Mouse (Mus musculus): Measurements from ENCODE around the gene Mki67. TPM values are rescaled to one million over a fixed set of nuclear protein-coding genes. Genes with fewer than 3 reads are reported as not detected.
"Not testable (repeated sequence)": the region's sequence is repeated elsewhere in the genome, so short reads cannot be mapped to it uniquely, and the experiment has no call there.

Gene Mki67
- polyA plus RNA-seq, 1 experiment from 2014 or later, result 3.7 TPM

GRCm38 (mm10) chr7:135691941-135692340 is 24.2 kb downstream of the Mki67 start:
- Histone ChIP-seq H3K4me2 (ENCODE audit: low read depth, low read length) (no peak overlapping the region), H3K4me3 (ENCODE audit: low read depth, low read length) (no peak overlapping the region), H3K9ac (replicated peaks; ENCODE audit: low read depth, low read length) (no peak overlapping the region), H3K36me3 (ENCODE audit: control insufficient read depth, insufficient read depth, low read length) (no peaks in the 10 kb centered on the region; the same call in 1 of the 2 replicates), H3K27me3 (ENCODE audit: control insufficient read depth, insufficient read depth, low read length) (no peaks in the 10 kb centered on the region), H3K27ac (ENCODE audit: low read depth, low read length) (no peak overlapping the region), H3K4me1 (ENCODE audit: control insufficient read depth, insufficient read depth, low read length) (no peaks in the 10 kb centered on the region), H3K9me3 (ENCODE audit: control insufficient read depth, low read length) (no peaks in the 10 kb centered on the region)
- ATAC-seq (ENCODE audit: low read depth), result no peak
- 96% methylated on average over 5 of the region's 5 CpGs for WGBS

- no peak for ATAC-seq (ENCODE audit: low read depth)
- H3K4me2 ChIP-seq (ENCODE audit: low read depth, low read length), result no peak overlapping the region
- no peak overlapping the region for H3K4me3 ChIP-seq (ENCODE audit: low read depth, low read length)
- no peaks in the 10 kb centered on the region; the same call in 1 of the 2 replicates for H3K36me3 ChIP-seq (ENCODE audit: control insufficient read depth, insufficient read depth, low read length)
- H3K4me1 ChIP-seq (ENCODE audit: control insufficient read depth, insufficient read depth, low read length), result no peaks in the 10 kb centered on the region
- H3K9me3 ChIP-seq (ENCODE audit: control insufficient read depth, low read length), result no peaks in the 10 kb centered on the region
- H3K9ac ChIP-seq (replicated peaks; ENCODE audit: low read depth, low read length), result no peak overlapping the region
- H3K27ac ChIP-seq (ENCODE audit: low read depth, low read length), result no peak overlapping the region
- 96% methylated on average over 7 of the region's 7 CpGs for WGBS
- no peaks in the 10 kb centered on the region for H3K27me3 ChIP-seq (ENCODE audit: control insufficient read depth, insufficient read depth, low read length)
These were observed 26.8 kb downstream of the Mki67 start for GRCm38 (mm10) chr7:135689396-135689795.

GRCm38 (mm10) chr7:135684938-135685337 is 31.2 kb downstream of the Mki67 start:
- no peaks in the 10 kb centered on the region for H3K9me3 ChIP-seq (ENCODE audit: control insufficient read depth, low read length)
- H3K27me3 ChIP-seq (ENCODE audit: control insufficient read depth, insufficient read depth, low read length), result no peaks in the 10 kb centered on the region
- no peak overlapping the region for H3K9ac ChIP-seq (replicated peaks; ENCODE audit: low read depth, low read length)
- no peaks in the 10 kb centered on the region for H3K4me1 ChIP-seq (ENCODE audit: control insufficient read depth, insufficient read depth, low read length)
- no peak overlapping the region for H3K27ac ChIP-seq (ENCODE audit: low read depth, low read length)
- ATAC-seq (ENCODE audit: low read depth), result no peak
- no peaks in the 10 kb centered on the region for H3K36me3 ChIP-seq (ENCODE audit: control insufficient read depth, insufficient read depth, low read length)
- no peak overlapping the region for H3K4me3 ChIP-seq (ENCODE audit: low read depth, low read length)
- 90% methylated on average over 7 of the region's 7 CpGs for WGBS
- H3K4me2 ChIP-seq (ENCODE audit: low read depth, low read length), result no peak overlapping the region

GRCm38 (mm10) chr7:135684098-135684497 is 32.1 kb downstream of the Mki67 start:
- not testable (repeated sequence) for H3K27ac ChIP-seq (ENCODE audit: low read depth, low read length); H3K27me3 ChIP-seq (ENCODE audit: control insufficient read depth, insufficient read depth, low read length); H3K4me2 ChIP-seq (ENCODE audit: low read depth, low read length); H3K9me3 ChIP-seq (ENCODE audit: control insufficient read depth, low read length); H3K9ac ChIP-seq (replicated peaks; ENCODE audit: low read depth, low read length); H3K36me3 ChIP-seq (ENCODE audit: control insufficient read depth, insufficient read depth, low read length); H3K4me1 ChIP-seq (ENCODE audit: control insufficient read depth, insufficient read depth, low read length); ATAC-seq (ENCODE audit: low read depth); H3K4me3 ChIP-seq (ENCODE audit: low read depth, low read length)
- WGBS, result 68% methylated on average over 4 of the region's 4 CpGs

GRCm38 (mm10) chr7:135680334-135680733 is 35.8 kb downstream of the Mki67 start:
- Histone ChIP-seq H3K4me3 (ENCODE audit: low read depth, low read length) (no peak overlapping the region), H3K9me3 (ENCODE audit: control insufficient read depth, low read length) (no peaks in the 10 kb centered on the region), H3K27me3 (ENCODE audit: control insufficient read depth, insufficient read depth, low read length) (no peaks in the 10 kb centered on the region), H3K36me3 (ENCODE audit: control insufficient read depth, insufficient read depth, low read length) (no peaks in the 10 kb centered on the region), H3K27ac (ENCODE audit: low read depth, low read length) (no peak overlapping the region), H3K9ac (replicated peaks; ENCODE audit: low read depth, low read length) (no peak overlapping the region), H3K4me2 (ENCODE audit: low read depth, low read length) (no peak overlapping the region), H3K4me1 (ENCODE audit: control insufficient read depth, insufficient read depth, low read length) (no peaks in the 10 kb centered on the region)
- WGBS, result 76% methylated on average over 5 of the region's 5 CpGs
- ATAC-seq (ENCODE audit: low read depth), result no peak

GRCm38 (mm10) chr7:135676722-135677121 is 39.4 kb downstream of the Mki67 start:
- no peaks in the 10 kb centered on the region for H3K9me3 ChIP-seq (ENCODE audit: control insufficient read depth, low read length)
- no peaks in the 10 kb centered on the region for H3K36me3 ChIP-seq (ENCODE audit: control insufficient read depth, insufficient read depth, low read length)
- no peak for ATAC-seq (ENCODE audit: low read depth)
- no peaks in the 10 kb centered on the region for H3K27me3 ChIP-seq (ENCODE audit: control insufficient read depth, insufficient read depth, low read length)
- no peaks in the 10 kb centered on the region for H3K4me1 ChIP-seq (ENCODE audit: control insufficient read depth, insufficient read depth, low read length)
- 88% methylated on average over 8 of the region's 8 CpGs for WGBS
- no peak overlapping the region for H3K4me3 ChIP-seq (ENCODE audit: low read depth, low read length)
- H3K4me2 ChIP-seq (ENCODE audit: low read depth, low read length), result no peak overlapping the region
- H3K9ac ChIP-seq (replicated peaks; ENCODE audit: low read depth, low read length), result no peak overlapping the region
- no peak overlapping the region for H3K27ac ChIP-seq (ENCODE audit: low read depth, low read length)

GRCm38 (mm10) chr7:135673576-135673975 is 42.6 kb downstream of the Mki67 start:
- no peaks in the 10 kb centered on the region for H3K27me3 ChIP-seq (ENCODE audit: control insufficient read depth, insufficient read depth, low read length)
- WGBS, result 58% methylated on average over 3 of the region's 3 CpGs
- H3K4me3 ChIP-seq (ENCODE audit: low read depth, low read length), result no peak overlapping the region
- H3K9me3 ChIP-seq (ENCODE audit: control insufficient read depth, low read length), result no peaks in the 10 kb centered on the region
- ATAC-seq (ENCODE audit: low read depth), result no peak
- H3K27ac ChIP-seq (ENCODE audit: low read depth, low read length), result no peak overlapping the region
- H3K36me3 ChIP-seq (ENCODE audit: control insufficient read depth, insufficient read depth, low read length), result no peaks in the 10 kb centered on the region
- H3K4me2 ChIP-seq (ENCODE audit: low read depth, low read length), result no peak overlapping the region
- H3K4me1 ChIP-seq (ENCODE audit: control insufficient read depth, insufficient read depth, low read length), result no peaks in the 10 kb centered on the region
- no peak overlapping the region for H3K9ac ChIP-seq (replicated peaks; ENCODE audit: low read depth, low read length)

- H3K36me3 ChIP-seq (ENCODE audit: control insufficient read depth, insufficient read depth, low read length), result no peaks in the 10 kb centered on the region
- no peaks in the 10 kb centered on the region for H3K4me1 ChIP-seq (ENCODE audit: control insufficient read depth, insufficient read depth, low read length)
- H3K27me3 ChIP-seq (ENCODE audit: control insufficient read depth, insufficient read depth, low read length), result no peaks in the 10 kb centered on the region
- H3K27ac ChIP-seq (ENCODE audit: low read depth, low read length), result no peak overlapping the region
- no peak overlapping the region for H3K4me3 ChIP-seq (ENCODE audit: low read depth, low read length)
- no peak overlapping the region for H3K9ac ChIP-seq (replicated peaks; ENCODE audit: low read depth, low read length)
- ATAC-seq (ENCODE audit: low read depth), result no peak; the same call in 1 of the 2 replicates
- H3K9me3 ChIP-seq (ENCODE audit: control insufficient read depth, low read length), result no peaks in the 10 kb centered on the region
- WGBS, result 35% methylated on average over 16 of the region's 16 CpGs
- H3K4me2 ChIP-seq (ENCODE audit: low read depth, low read length), result no peak overlapping the region
These were observed 47.1 kb downstream of the Mki67 start for GRCm38 (mm10) chr7:135668852-135669739.

GRCm38 (mm10) chr7:135666314-135666713 is 49.8 kb downstream of the Mki67 start:
- no peak overlapping the region for H3K4me3 ChIP-seq (ENCODE audit: low read depth, low read length)
- no peaks in the 10 kb centered on the region for H3K27me3 ChIP-seq (ENCODE audit: control insufficient read depth, insufficient read depth, low read length)
- 93% methylated on average over 2 of the region's 2 CpGs for WGBS
- ATAC-seq (ENCODE audit: low read depth), result no peak
- no peak overlapping the region for H3K27ac ChIP-seq (ENCODE audit: low read depth, low read length)
- no peaks in the 10 kb centered on the region for H3K36me3 ChIP-seq (ENCODE audit: control insufficient read depth, insufficient read depth, low read length)
- H3K9me3 ChIP-seq (ENCODE audit: control insufficient read depth, low read length), result no peaks in the 10 kb centered on the region
- no peak overlapping the region for H3K4me2 ChIP-seq (ENCODE audit: low read depth, low read length)
- H3K4me1 ChIP-seq (ENCODE audit: control insufficient read depth, insufficient read depth, low read length), result no peaks in the 10 kb centered on the region
- H3K9ac ChIP-seq (replicated peaks; ENCODE audit: low read depth, low read length), result no peak overlapping the region

Data from neural tube, embryonic 14.5 days (tissue).